In the genomic region with DNA sequence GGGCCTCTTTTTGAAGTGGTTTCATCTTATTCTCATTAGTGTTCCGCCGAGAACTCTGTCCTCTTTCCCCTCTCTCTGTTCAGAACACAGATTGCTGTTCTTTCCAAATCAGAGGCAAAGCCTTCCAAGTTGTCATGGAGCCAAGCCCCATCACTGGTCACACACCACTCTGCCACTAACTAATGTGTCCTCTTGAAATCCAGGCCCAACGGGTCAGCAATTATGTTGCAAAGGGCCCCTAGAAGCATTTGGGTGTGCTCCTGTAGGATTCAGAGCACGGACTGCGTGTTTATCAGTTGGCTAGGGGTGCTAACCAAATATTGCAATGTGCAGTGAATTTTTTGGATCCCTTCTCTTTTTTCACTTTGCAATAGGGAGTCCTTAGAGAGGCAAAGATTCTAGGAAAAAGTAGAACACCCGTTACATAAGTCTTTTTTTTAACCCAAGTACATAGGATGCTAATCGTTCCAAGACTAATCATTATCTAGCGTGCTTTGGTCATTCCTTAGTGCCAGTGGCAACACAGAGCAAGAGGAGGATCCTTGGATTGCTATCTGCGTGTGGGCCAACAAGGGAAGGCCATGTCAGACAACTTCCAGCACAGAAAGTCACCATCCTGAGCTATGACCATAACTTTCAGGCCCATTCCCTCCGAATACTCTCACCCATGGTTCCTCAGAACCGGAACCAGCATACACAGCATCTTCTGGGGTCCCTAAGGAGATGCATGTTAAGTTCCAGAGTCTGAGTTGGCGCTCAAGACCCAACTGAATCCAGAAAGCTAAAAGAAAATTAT, we compare ENCODE assay signal across 8 mouse cellular contexts.
DNase-seq lines count a peak whose midpoint lies in the region; ATAC-seq lines count a peak whose summit lies in the region.

No protein-coding gene starts in this region.

- H3K4me3 ChIP-seq in heart, embryonic 16.5 days (ENCODE audit: low read length), result no peak overlapping the region
- H3K4me3 ChIP-seq in stomach, embryonic 16.5 days (replicated peaks; ENCODE audit: low read length), result no peak overlapping the region
- H3K4me3 ChIP-seq in hindbrain, embryonic 11.5 days (ENCODE audit: low read depth, low read length), result no peak overlapping the region

- peaks cover 29% of the 10 kb centered on the region for H3K4me1 ChIP-seq in heart, embryonic 16.5 days (ENCODE audit: control insufficient read depth, insufficient read depth, low read length)
- H3K4me1 ChIP-seq in stomach, embryonic 16.5 days (ENCODE audit: control insufficient read depth, insufficient read depth, low read length), result peaks cover 34% of the 10 kb centered on the region
- H3K4me1 ChIP-seq in hindbrain, embryonic 11.5 days (replicated peaks; ENCODE audit: control insufficient read depth, insufficient read depth, low read length), result no peaks in the 10 kb centered on the region

- no peak overlapping the region for H3K9ac ChIP-seq in heart, embryonic 16.5 days (ENCODE audit: low read length)
- H3K9ac ChIP-seq in stomach, embryonic 16.5 days (ENCODE audit: low read length), result no peak overlapping the region
- no peak overlapping the region for H3K9ac ChIP-seq in hindbrain, embryonic 11.5 days (ENCODE audit: low read depth, low read length)

- H3K36me3 ChIP-seq in heart, embryonic 16.5 days (ENCODE audit: control insufficient read depth, insufficient read depth), result no peaks in the 10 kb centered on the region
- H3K36me3 ChIP-seq in stomach, embryonic 16.5 days (ENCODE audit: control insufficient read depth, insufficient read depth, low read length), result no peaks in the 10 kb centered on the region
- no peaks in the 10 kb centered on the region for H3K36me3 ChIP-seq in hindbrain, embryonic 11.5 days (ENCODE audit: control insufficient read depth, insufficient read depth, low read length)

- no peak for ATAC-seq in heart, embryonic 16.5 days (replicated peaks; ENCODE audit: extremely low read depth, insufficient read depth, low FRiP score)
- no peak for ATAC-seq in stomach, embryonic 16.5 days (ENCODE audit: insufficient read depth, low FRiP score)
- no peak for ATAC-seq in hindbrain, embryonic 11.5 days (ENCODE audit: low FRiP score)

- peak overlapping the region; percentile 1; the same call in 1 of the 2 replicates for H3K27ac ChIP-seq in heart, embryonic 16.5 days (ENCODE audit: low read length)
- peak overlapping the region; percentile 62 for H3K27ac ChIP-seq in stomach, embryonic 16.5 days (ENCODE audit: low read length)
- H3K27ac ChIP-seq in hindbrain, embryonic 11.5 days (ENCODE audit: low read depth, low read length), result no peak overlapping the region

- WGBS in heart, embryonic 16.5 days, result 78% methylated on average over 12 of the region's 12 CpGs
- 76% methylated on average over 12 of the region's 12 CpGs for WGBS in stomach, embryonic 16.5 days
- WGBS in hindbrain, embryonic 11.5 days, result 95% methylated on average over 12 of the region's 12 CpGs

- DNase-seq in cerebellum, postnatal 10 days, result peak; percentile 82 to 86
- DNase-seq in cerebellum, adult 18-20 months, result no peak
- DNase-seq in adrenal gland, adult 8-10 months, result peak; percentile 50
- DNase-seq in left cerebral cortex, postnatal 4 days, result peak; percentile 67
- no peak for DNase-seq in spleen, postnatal 14 days (ENCODE audit: low spot score in 2 of 2)
- no peak for DNase-seq in hindbrain, embryonic 11.5 days (ENCODE audit: low spot score)

- no peak overlapping the region for H3K4me2 ChIP-seq in heart, embryonic 16.5 days (ENCODE audit: low read depth, low read length)
- no peak overlapping the region for H3K4me2 ChIP-seq in stomach, embryonic 16.5 days (ENCODE audit: low read depth, low read length)
- H3K4me2 ChIP-seq in hindbrain, embryonic 11.5 days (replicated peaks; ENCODE audit: low read depth, low read length), result no peak overlapping the region

- no peaks in the 10 kb centered on the region for H3K9me3 ChIP-seq in heart, embryonic 16.5 days (replicated peaks; ENCODE audit: control insufficient read depth, low read length)
- H3K9me3 ChIP-seq in stomach, embryonic 16.5 days (replicated peaks; ENCODE audit: control insufficient read depth, low read length), result no peaks in the 10 kb centered on the region
- no peaks in the 10 kb centered on the region for H3K9me3 ChIP-seq in hindbrain, embryonic 11.5 days (ENCODE audit: control insufficient read depth, low read length)

- no peaks in the 10 kb centered on the region for H3K27me3 ChIP-seq in heart, embryonic 16.5 days (ENCODE audit: control insufficient read depth, insufficient read depth, low read length)
- H3K27me3 ChIP-seq in stomach, embryonic 16.5 days (ENCODE audit: control insufficient read depth, insufficient read depth, low read length), result no peaks in the 10 kb centered on the region
- no peaks in the 10 kb centered on the region for H3K27me3 ChIP-seq in hindbrain, embryonic 11.5 days (ENCODE audit: control insufficient read depth, insufficient read depth, low read length)

- intact Hi-C loops in left cerebral cortex, postnatal 4 days (cut with DNase I), result no loop called here

Comparison
In these comparisons a context has a peak if more than half of its experiments do, and no peak if none do; other contexts are left out.
1. DNase-seq: peak in cerebellum, postnatal 10 days (2 of 2), adrenal gland, adult 8-10 months (single experiment) and left cerebral cortex, postnatal 4 days (single experiment); none in cerebellum, adult 18-20 months (0 of 2), spleen, postnatal 14 days (0 of 2) and hindbrain, embryonic 11.5 days (single experiment).